Mouse (Mus musculus) urinary bladder, adult 2 months (tissue): Measurements from ENCODE around the gene Gon4l. TPM values are rescaled to one million over a fixed set of nuclear protein-coding genes. Genes with fewer than 3 reads are reported as not detected.

Source experiments
- DNase-seq: peaks from one replicate; pipeline ENCODE4 v3.0.0; 2022; ENCODE audit warnings: low spot score
- polyA plus RNA-seq: library from polyadenylated mRNA; depleted of rRNA; stranded (reverse); fragments of >200 nt; gene quantifications from 2 replicates; pipeline ENCODE4 v1.2.3, GENCODE M21; 2012

The Gon4l gene
- polyA plus RNA-seq, 1 experiment = 15.2 TPM

DNA sequence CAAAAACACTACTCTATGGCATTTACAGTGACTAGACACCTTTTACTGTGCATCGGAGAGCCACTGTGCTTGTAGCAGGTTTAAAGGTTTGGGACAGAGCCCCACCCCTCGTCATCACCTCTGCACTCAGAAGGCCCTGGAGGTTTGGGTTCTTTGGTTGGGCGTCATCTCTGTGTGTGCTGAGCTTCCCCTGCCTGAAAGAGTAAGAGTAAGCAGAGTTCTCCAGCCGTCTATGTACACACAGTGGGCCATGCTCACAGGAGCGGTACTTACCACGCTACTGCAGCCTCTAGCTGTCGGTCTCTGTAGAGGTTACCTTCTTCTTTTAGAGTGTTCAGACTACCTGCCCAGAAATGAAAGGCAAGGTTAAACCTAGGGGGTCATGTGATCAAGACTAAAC, 77.6 kb downstream of the Gon4l start:
- no peak for DNase-seq

DNA sequence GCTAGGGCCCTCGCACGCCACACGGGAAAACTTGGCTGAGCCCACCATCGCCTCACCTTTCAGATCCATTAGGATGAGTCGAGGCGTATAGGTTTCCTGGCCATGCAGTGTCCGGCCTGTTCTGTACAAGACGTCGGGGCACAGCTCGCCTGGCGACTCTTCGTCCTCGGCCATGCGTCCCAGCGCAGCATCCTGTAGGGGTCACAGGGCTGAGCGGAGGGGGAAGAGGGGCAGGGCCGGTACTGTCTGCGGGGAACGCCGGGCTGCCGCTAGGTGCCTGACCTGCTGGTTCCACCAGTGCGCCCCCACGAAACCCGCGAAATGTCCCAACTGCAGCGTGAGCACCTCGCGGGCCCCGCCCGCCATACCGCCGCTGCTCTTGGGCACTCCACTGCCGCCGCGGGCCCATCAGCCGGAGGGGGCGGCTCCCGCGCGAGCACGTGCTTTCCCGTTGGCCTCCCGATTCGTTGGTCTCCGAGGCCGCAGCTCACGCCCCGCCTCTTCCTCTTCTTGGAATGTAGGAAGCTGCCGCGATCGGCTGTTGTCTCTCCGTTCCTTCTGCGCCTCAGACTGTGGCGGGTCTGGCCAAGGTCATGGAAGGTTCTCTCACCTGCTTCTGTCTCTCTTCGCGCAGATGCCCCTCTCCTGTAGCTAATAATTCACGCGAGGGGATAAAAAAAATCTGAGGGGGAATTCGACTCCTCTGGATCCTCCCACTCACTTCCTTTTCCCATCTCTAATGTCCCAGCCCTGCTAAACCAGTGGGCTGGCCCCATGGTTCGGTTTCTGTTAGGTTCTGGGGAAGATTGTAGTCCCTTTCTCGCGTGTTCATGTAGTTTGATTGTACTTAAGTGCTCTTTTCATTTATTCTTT, 78.7 kb downstream of the Gon4l start, which contains the start of gene Msto1:
Msto1 (minus strand) TSS at position 489 of the 873 bp plus-strand sequence.
- DNase-seq = peak; percentile 85

DNA sequence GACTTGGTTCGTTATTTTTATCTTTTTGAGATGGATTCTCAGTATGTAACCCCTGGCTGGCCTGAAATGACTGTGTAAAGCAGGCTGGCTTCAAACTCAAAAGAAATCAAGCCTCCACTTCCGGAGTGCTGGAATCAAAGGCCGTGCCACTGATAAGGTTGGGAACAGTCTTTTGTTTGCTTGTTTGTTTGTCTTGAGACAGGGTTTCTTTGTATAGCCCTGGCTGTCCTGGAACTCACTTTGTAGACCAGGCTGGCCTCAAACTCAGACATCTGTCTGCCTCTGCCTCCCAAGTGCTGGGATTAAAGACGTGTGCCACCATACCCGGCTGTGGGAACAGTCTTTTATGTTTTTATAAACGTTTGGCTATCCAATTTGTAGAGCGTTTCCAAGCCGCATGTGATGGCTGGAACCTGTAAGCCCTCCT, 79.4 kb downstream of the Gon4l start:
- no peak for DNase-seq

DNA sequence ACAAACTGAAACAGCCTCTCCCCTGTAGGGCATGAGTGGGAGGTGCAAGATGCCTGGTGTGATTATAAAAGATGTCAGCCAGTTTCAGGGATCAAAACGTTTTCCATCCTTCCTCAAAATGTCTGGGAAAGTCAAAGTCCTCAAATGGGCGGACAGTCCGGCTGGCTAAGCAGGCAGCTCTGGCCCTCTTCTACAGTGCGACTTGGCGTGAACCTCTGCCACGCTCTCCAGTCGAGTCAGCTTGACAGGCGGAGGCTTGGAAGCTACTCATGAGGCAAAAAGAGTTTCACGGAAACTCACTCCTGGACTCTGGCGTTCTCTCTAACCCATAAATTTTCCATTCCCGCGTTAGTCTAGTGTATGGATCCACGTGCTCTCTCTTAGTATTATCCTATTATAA, 84.0 kb downstream of the Gon4l start:
- no peak for DNase-seq

DNA sequence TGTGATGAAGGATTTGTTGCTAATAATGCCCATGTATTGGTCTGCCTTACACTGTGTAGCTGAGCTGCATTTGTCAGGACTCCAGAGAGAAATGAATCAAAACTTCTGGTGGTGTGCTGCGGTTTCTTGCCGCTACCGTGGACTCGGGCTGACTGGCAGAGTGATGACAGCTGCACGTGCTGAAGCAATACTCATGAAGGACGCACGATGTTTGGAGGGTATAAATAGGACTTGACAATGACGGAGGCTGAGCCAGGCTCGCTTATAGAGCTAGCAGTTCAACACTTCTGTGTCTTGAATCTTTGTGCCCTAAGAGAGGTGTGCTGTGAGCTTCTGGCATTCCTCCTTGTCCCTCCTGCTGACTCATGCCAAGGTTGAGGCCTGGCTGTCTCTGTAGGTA, 86.4 kb downstream of the Gon4l start:
- DNase-seq = no peak

DNA sequence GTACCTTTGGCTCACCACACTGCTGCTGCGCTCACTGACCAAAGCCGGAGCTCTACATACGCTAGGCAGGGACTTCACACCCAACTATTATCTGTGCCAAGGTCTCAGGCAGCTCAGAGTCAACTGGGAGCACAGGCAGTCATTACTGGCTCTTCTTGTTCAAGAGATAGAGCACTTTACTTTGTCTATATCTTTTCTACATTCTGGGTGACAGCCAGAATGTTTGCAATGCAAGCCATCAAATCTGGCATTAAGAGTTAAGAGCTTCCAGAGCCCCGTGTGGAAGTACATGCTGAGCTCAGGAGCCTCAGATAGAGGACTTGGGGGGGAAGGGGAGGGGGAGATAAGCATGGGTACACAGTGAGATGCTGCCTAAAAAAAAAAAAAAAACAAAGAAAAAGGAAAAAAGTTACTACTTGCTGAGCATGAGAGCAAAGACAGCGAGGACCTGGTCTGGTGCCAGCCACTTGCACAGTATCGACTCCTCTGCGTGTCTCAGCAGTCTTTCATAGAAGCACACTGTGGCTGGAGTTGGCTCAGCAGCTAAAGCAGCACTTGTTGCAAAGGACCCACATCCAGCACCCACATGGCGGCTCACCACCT, 89.1 kb downstream of the Gon4l start:
- DNase-seq = no peak

DNA sequence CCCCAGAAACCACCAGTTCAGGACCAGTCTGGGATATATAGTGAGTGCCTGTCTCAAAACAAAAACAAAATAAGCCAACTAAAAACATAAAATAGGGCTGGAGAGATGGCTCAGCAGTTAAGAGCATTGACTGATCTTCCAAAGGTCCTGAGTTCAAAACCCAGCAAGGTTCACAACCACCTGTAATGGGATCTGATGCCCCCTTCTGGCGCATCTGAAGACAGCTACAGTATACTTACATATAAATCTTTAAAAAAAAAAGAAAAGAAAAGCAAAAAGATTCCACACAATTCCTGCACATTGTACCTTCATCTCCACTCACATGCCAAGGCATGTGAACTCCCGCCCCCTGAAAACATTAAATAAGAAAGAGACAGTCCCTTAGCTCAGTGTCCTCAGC, 90.6 kb downstream of the Gon4l start:
- no peak for DNase-seq

DNA sequence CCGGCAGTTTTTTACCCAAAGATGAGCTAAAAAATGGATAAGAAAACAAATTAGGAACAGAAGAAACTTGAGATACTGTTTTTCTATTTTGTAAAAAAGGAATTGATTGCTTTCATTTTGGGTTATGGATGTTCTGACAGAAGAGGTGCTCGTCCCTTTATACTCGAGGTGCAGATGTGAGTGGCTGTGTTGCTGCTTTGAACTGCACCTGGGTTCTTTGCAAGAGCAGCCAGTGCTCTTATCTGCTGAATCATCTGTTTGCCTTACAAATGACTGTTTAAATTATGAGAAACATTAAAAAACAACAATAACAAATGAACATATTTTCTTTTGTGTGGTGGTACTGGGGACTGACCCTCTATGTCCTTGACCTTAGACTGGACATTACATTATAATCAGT, 94.5 kb downstream of the Gon4l start:
- no peak for DNase-seq

DNA sequence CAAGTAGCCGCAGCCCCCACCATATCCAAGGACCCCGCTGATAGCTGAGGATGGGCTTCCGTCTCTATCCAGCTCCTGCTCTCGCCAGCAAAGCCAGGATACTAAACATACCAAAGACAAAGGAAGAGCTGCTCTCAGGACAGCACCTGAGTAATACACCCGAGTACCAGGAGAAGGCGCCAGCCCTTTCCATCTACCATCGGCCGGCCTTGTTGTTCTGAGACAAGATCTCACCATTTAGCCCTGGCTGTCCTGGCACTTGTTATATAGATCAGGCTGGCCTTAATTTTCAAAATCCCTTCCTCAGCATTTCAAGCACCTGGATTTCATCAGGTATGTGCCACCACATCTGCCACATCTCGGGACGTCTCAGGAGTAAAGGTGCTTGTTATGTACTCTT, 104.0 kb downstream of the Gon4l start:
- no peak for DNase-seq

DNA sequence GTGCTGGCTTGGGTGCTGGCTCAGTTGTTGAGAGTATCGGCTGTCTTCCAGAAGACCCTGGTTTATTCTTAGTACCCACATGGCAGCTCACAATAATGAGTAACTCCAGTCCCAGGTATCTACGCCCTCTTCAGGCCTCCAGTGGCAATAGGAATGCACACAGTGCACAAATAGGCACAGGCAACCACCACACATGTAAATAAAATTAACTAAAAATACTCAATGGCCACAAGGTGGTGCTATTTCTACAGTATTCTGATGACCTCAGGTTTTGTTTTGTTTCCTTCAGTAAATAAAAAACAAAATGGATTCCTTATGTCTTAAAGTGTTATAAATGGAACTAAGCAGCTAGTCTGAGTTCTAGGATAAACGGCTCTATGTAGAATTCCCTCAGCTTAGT, 104.7 kb downstream of the Gon4l start:
- no peak for DNase-seq

DNA sequence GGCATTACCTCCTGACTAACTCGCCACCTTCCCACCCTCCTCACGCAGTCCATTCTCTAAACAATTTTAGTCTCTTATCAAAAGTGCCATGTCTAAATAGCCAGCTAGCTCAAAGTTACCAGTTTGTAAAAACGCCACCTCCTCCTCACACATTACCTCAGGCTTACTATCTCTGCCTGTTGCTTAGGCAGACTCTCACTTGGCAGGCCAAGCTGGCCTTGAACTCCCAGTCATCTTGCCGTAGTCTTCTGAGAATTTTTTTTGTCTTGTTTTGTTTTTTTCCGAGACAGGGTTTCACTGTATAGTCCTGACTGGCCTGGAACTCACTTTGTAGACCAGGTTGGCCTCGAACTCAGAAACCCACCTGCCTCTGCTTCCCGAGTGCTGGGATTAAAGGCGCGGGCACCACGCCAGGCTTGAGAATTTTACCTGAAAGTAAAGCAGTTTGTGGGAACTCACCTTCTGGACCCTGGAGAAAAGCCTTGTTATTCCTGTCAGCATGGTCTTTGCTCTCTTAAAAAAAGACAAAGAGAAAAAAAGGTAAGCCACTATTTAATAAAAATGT, 107.4 kb downstream of the Gon4l start:
- DNase-seq = no peak

DNA sequence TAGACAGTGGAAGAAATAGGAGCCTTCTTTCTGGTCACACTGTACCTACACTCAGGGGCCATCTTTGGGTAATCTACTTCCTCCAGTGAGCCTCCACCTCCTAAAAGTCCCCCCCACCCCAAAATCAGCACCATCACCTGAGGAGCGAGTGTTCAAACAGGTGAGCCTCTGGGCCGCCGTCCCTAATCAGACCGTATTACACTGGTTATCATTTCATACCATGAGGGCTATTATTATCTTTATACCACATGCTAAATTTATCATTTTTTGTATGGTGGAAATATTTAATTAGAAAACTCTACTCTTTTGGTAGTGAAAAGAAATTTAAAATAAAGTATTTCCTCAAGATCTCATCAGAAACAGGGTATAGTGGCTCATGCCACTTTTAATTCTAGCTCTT, 109.1 kb downstream of the Gon4l start:
- no peak for DNase-seq

DNA sequence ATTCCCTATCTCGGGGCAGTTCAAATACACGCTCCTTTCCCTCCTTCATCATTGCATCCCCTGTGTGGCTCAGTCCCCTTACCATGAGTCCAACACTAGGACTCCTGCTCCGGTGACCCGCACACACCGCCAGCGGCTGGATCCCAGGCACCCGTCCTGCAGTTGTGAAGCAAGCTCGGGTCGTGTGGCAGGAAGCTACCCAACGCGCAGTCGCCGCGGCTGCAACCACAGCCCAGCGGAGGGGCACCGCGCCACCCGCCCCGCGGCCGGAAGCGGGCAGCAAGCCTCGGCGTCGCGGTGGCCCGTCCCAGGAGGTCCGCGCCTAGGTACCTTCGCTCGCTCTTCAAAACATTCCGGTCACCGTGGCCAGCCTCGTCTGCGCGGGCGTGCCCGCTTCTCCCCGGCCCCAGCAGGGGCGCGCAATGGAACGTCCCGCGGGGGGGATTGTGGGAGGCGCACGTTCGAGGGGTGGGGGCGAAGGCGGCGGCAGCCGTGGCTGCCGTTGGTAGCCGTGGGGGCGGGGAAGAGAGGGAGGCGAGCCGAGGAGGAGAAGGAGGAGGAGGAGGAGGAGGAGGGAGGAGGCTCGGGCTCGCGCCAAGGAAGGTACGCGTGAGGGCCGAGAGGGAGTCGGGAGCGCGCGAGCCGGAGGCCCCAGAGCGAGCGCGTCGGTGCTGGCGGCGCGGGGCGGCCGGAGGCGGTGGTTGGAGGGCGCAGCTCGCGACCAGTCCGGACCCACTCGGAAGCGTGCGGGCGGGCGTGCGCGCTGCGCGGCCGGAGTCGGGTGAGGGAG, 115.0 kb downstream of the Gon4l start:
- peak; percentile 86 for DNase-seq

DNA sequence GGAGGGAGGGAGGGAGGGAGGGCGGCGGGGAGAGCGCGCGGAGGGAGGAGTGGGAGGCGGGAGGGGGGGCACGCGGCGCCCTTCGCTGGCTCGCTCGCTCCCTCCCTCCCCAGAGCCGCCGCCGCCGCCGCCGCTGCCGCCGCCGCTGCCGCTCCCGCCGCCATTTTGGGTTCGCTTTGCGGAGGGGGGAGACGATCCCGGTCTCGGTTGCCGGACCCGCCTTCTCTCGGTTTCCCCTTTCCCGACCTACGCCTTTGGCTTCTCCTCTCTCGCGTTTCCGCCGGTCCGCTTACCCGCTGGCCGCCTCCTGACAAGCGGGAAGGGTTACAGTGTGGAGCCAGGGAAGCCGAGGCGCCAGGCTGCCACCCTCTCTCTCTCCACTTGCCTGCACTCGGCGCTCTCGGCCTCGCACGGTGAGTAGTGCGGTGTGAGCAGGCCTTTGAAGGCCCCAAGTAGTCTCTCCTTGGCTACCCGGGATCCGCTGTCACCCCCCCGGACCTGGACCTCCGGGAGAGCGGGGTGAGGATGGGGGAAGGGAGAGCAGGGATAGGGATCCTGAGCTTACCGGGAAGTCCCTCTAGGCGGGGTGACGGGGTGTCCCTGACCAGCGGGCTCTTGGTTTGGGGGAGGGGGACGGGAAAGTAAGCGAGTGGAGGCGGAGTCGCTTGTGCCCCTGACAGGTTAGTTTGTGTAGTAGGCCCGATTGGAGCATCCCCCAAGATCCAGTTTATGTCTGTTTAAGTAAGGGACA, 115.7 kb downstream of the Gon4l start, which contains the start of the genes Ash1l and Dap3:
Ash1l (plus strand) TSS at position 47 of the 751 bp plus-strand sequence.
Dap3 (minus strand) TSS at position 606 of the 751 bp plus-strand sequence.
- DNase-seq = peak; percentile 77

DNA sequence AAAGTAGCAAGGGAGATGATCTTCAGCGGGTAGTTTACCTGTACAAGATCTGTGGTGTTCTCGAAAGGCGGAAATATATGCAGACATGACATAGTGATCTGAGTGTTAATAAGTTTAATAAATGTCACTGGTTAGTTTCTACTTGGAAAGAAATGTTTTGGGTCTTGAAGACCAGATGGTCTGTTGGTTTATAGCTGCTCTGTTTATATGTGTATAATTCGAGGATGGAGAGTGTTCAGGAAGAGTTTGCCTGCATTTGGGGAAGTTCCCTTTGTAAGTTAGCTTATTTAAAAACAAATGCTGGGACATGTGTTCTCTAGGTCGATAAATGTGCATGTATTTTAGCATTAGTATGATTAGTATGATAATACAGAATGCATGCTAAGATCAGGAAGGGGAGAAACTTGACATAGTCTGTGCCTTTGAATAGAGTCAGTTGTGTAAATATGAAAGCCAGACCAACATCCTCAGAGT, 116.3 kb downstream of the Gon4l start:
- no peak for DNase-seq

DNA sequence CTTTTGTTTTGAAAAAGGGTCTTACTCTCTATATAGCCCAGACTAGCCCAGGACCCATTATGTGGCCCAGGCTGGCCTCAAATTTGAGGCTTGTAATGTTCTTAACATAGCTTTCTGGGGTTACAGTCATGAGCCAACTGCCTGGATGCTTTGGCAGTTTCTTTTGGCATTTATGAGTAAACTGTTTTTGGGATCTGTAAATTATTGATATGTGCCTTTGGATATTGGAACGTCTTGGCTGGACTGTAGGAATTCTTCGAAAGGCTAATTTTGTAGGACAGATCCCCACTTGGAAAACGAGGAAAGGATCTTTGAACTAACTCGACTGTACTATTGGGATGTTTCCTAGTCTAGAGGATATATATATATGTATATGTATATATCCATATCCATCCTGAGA, 118.2 kb downstream of the Gon4l start:
- no peak for DNase-seq

DNA sequence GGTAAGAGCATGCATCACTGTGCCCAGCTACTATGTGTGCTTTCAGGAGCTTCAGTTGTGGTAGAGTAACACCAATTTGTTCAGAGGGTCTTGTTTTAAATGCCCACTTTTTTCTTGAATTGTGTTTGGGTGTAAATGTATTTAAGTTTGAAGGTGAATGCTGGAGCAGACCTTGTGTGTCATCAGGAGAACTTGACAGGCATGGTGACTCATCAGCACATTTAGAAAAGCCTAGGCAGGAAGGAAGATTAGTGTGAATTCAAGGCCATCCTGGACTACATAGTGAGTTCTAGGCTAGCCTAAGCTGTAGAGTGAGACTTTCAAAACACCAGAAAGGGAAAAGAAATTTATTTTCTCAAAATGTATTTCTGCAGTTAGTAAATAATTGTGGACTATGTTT, 118.7 kb downstream of the Gon4l start:
- no peak for DNase-seq
